Mouse (Mus musculus): ENCODE measurements around the gene Zfp873.
"Not testable (repeated sequence)": the region's sequence is repeated elsewhere in the genome, so short reads cannot be mapped to it uniquely, and the experiment has no call there.

DNA sequence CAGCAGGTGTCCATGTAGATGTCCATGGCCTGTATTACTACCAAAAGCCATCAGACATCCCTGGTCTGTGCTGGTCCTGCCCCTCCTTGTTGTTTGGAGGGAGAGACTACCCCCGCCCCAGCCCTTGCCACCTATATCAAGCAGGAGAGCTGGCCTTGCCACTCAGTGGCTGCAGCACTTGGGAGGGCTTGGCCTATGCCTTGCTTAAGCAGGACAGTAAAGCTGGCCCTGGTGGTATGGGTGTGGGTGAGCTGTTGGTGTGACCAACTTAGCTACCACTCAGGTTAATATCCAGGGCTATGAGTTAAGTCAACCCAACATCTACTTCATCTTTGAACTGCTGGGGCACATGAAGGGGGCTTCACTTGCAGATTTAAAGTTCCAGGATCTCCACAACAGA, 44.7 kb upstream of the Zfp873 start:
- TF ChIP-seq CTCF (IDR thresholded peaks at IDR 0.05; ENCODE audit: borderline replicate concordance, extremely low read depth, insufficient read depth, insufficient read length); POLR2A (IDR thresholded peaks at IDR 0.05; ENCODE audit: borderline replicate concordance, extremely low read depth, insufficient read depth, insufficient read length, poor library complexity, severe bottlenecking): not testable (repeated sequence)
